Mouse (Mus musculus) embryonic facial prominence, embryonic 14.5 days (tissue): ENCODE measurements around the gene Zfand3. TPM values are rescaled to one million over a fixed set of nuclear protein-coding genes. Genes with fewer than 3 reads are reported as not detected.

Experiments used
- ATAC-seq: fragments of 200-750 bp; cut with Nextera tagmentation; 2 replicates; pipeline ENCODE4 v1.8.0; 2017; ENCODE audit warnings: low read depth, moderate number of reproducible peaks, moderate TSS enrichment
- DNase-seq: peaks from one replicate; pipeline ENCODE4 v3.0.0-alpha.2; 2015; ENCODE audit warnings: low spot score
- H3K27ac ChIP-seq: fragments of 300-500 bp; sonication (generic); replicated peaks from 2 replicates; pipeline ENCODE4 v1.5.1; 2014; ENCODE audit warnings: low read depth, mild to moderate bottlenecking, low read length, moderate library complexity
- H3K27me3 ChIP-seq: fragments of 300-500 bp; sonication (generic); replicated peaks from 2 replicates; pipeline ENCODE4 v1.6.1; 2014; ENCODE audit warnings: low read length; ENCODE audit not compliant: control insufficient read depth, insufficient read depth
- H3K36me3 ChIP-seq: fragments of 300-500 bp; sonication (generic); 2 replicates; pipeline ENCODE4 v1.6.1; 2014; ENCODE audit warnings: low read length, mixed read lengths; ENCODE audit not compliant: control insufficient read depth, insufficient read depth
- H3K4me1 ChIP-seq: fragments of 300-500 bp; sonication (generic); 2 replicates; pipeline ENCODE4 v1.6.1; 2014; ENCODE audit warnings: antibody characterized with exemption, low read length; ENCODE audit not compliant: control insufficient read depth, insufficient read depth
- H3K4me2 ChIP-seq: fragments of 300-500 bp; sonication (generic); 2 replicates; pipeline ENCODE4 v1.6.1; 2014; ENCODE audit warnings: low read depth, mild to moderate bottlenecking, low read length, moderate library complexity, mixed read lengths
- H3K4me3 ChIP-seq: fragments of 300-500 bp; sonication (generic); 2 replicates; pipeline ENCODE4 v1.5.1; 2014; ENCODE audit warnings: low read depth, mild to moderate bottlenecking, low read length
- H3K9ac ChIP-seq: fragments of 300-500 bp; sonication (generic); 2 replicates; pipeline ENCODE4 v1.6.1; 2014; ENCODE audit warnings: low read depth, mild to moderate bottlenecking, low read length, moderate library complexity, mixed read lengths
- H3K9me3 ChIP-seq: fragments of 300-500 bp; sonication (generic); 2 replicates; pipeline ENCODE4 v1.6.1; 2016; ENCODE audit warnings: low read length; ENCODE audit not compliant: control insufficient read depth
- WGBS: fragments of 180-500 bp; shearing (Covaris S2); extraction: QIAGEN DNeasy Blood & Tissue Kit; methylation state at CpG from one replicate; pipeline ENCODE4 v1.1.7; 2014; 5-methylcytosine and 5-hydroxymethylcytosine counted together
- polyA plus RNA-seq: library from polyadenylated mRNA; unstranded; fragments of >200 nt; fragmentation: Nextera tagmentation; extraction: Ambion mirVana; gene quantifications from 2 replicates; pipeline ENCODE4 v1.2.1, GENCODE M21; 2014

Gene Zfand3
- polyA plus RNA-seq, 1 experiment from 2014 or later, result 41.0 TPM

DNA sequence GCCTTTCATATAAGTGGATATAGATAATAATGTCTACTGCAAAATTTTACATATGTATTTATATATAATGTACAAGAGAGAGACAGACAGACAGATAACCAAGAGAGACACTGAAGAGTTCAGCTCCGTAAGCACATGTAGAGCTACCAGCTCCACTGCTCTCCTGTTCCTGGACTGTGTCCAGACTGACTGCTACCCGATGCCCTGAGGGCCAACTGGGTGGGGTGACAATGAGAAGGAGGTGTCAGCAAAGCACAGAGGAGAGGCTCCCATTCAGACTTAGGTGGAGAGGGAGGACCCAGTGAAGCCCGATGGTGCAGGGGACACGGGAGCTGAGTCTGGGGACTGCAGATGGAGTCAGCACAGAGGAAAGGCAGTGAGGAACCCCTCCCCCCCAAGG, 25.5 kb upstream of the Zfand3 start:
- ATAC-seq (no peak), DNase-seq (no peak)
- H3K9me3 ChIP-seq, result peaks cover 5% of the 10 kb centered on the region; the same call in 1 of the 2 replicates
- H3K27me3 ChIP-seq, result no peaks in the 10 kb centered on the region
- no peak overlapping the region for H3K9ac ChIP-seq
- H3K4me1 ChIP-seq, result peaks cover 2% of the 10 kb centered on the region; the same call in 1 of the 2 replicates
- no peak overlapping the region for H3K27ac ChIP-seq
- WGBS, result 57% methylated on average over 4 of the region's 4 CpGs
- H3K4me2 ChIP-seq, result no peak overlapping the region
- no peak overlapping the region for H3K4me3 ChIP-seq
- H3K36me3 ChIP-seq, result no peaks in the 10 kb centered on the region

GRCm38 (mm10) chr17:29979841-29980240, 24.7 kb upstream of the Zfand3 start:
- H3K4me1 ChIP-seq, result peaks cover 2% of the 10 kb centered on the region; the same call in 1 of the 2 replicates
- DNase-seq (peak; percentile 77), ATAC-seq (peak; percentile 67; the same call in 1 of the 2 replicates)
- no peak overlapping the region for H3K4me2 ChIP-seq
- 54% methylated on average over 7 of the region's 7 CpGs for WGBS
- no peaks in the 10 kb centered on the region for H3K27me3 ChIP-seq
- no peak overlapping the region for H3K9ac ChIP-seq
- no peak overlapping the region for H3K27ac ChIP-seq
- no peak overlapping the region for H3K4me3 ChIP-seq
- H3K9me3 ChIP-seq, result peaks cover 5% of the 10 kb centered on the region; the same call in 1 of the 2 replicates
- H3K36me3 ChIP-seq, result no peaks in the 10 kb centered on the region

DNA sequence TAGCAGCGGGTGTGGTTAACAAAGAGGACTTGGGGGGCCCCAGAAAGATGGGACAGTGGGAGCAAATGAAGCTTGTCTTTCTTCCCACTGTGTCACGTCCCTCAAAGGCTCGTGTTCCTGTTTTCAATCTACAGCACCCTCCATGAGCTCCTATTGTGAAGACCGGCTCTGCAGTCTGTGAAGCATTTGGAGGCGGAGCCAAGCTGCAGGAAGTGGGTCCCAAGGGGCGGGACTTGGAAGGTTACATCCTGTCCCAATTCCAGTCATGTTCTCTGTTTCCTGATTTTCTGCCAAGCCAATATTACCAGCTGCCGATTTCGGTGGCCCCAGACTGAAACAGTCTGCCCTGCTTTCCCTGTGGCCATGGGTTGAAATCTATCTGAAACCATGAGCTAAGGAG, 23.0 kb upstream of the Zfand3 start:
- Histone ChIP-seq H3K27me3 (no peaks in the 10 kb centered on the region), H3K4me1 (peaks cover 2% of the 10 kb centered on the region), H3K36me3 (no peaks in the 10 kb centered on the region), H3K27ac (no peak overlapping the region), H3K9me3 (peaks cover 5% of the 10 kb centered on the region; the same call in 1 of the 2 replicates), H3K9ac (no peak overlapping the region), H3K4me2 (no peak overlapping the region), H3K4me3 (no peak overlapping the region)
- WGBS, result 71% methylated on average over 8 of the region's 8 CpGs
- DNase-seq (no peak), ATAC-seq (no peak)

GRCm38 (mm10) chr17:29983190-29983589, 21.3 kb upstream of the Zfand3 start:
- H3K9me3 ChIP-seq, result peaks cover 5% of the 10 kb centered on the region; the same call in 1 of the 2 replicates
- H3K27ac ChIP-seq, result no peak overlapping the region
- H3K4me1 ChIP-seq, result peaks cover 2% of the 10 kb centered on the region
- no peak overlapping the region for H3K4me2 ChIP-seq
- H3K9ac ChIP-seq, result no peak overlapping the region
- H3K27me3 ChIP-seq, result no peaks in the 10 kb centered on the region
- no peaks in the 10 kb centered on the region for H3K36me3 ChIP-seq
- ATAC-seq (no peak), DNase-seq (no peak)
- 82% methylated on average over 5 of the region's 5 CpGs for WGBS
- no peak overlapping the region for H3K4me3 ChIP-seq

GRCm38 (mm10) chr17:29984931-29985330, 19.6 kb upstream of the Zfand3 start:
- DNase-seq, result no peak
- no peaks in the 10 kb centered on the region for H3K36me3 ChIP-seq
- ATAC-seq, result no peak
- no peak overlapping the region for H3K27ac ChIP-seq
- 74% methylated on average over 7 of the region's 7 CpGs for WGBS
- no peaks in the 10 kb centered on the region; the same call in 1 of the 2 replicates for H3K4me1 ChIP-seq
- no peaks in the 10 kb centered on the region for H3K27me3 ChIP-seq
- H3K9ac ChIP-seq, result no peak overlapping the region
- H3K9me3 ChIP-seq, result peaks cover 5% of the 10 kb centered on the region; the same call in 1 of the 2 replicates
- H3K4me3 ChIP-seq, result no peak overlapping the region
- no peak overlapping the region for H3K4me2 ChIP-seq

- no peaks in the 10 kb centered on the region for H3K36me3 ChIP-seq
- no peaks in the 10 kb centered on the region; the same call in 1 of the 2 replicates for H3K4me1 ChIP-seq
- no peaks in the 10 kb centered on the region for H3K27me3 ChIP-seq
- no peak overlapping the region for H3K4me3 ChIP-seq
- H3K9me3 ChIP-seq, result peaks cover 5% of the 10 kb centered on the region; the same call in 1 of the 2 replicates
- no peak overlapping the region for H3K27ac ChIP-seq
- WGBS, result 17% methylated on average over 3 of the region's 3 CpGs
- no peak overlapping the region for H3K4me2 ChIP-seq
- no peak overlapping the region for H3K9ac ChIP-seq
- ATAC-seq (no peak), DNase-seq (peak; percentile 43)
Measured at GRCm38 (mm10) chr17:29985534-29985933, 19.0 kb upstream of the Zfand3 start.

DNA sequence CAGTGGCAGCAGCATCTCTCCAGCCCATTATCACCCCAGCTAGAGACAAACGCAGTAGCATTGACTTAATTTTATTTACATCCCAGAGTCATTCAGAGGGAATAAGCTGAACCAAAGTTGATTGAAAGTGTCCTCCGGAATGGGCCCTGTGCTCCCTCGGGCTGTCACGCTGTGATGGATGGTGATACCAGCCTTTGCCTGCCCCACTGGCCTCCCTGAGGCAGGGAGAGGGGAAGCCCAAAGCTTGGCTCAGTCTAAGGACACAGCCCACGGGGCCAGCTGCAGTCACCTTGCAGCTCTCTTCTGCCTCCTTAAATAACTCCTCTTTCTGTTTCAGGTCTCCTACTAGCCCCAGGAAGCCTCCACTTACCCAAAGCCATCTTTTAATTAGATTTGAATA, 16.4 kb upstream of the Zfand3 start:
- H3K4me2 ChIP-seq, result no peak overlapping the region
- H3K4me1 ChIP-seq, result no peaks in the 10 kb centered on the region; the same call in 1 of the 2 replicates
- DNase-seq (no peak), ATAC-seq (no peak)
- no peaks in the 10 kb centered on the region for H3K9me3 ChIP-seq
- H3K9ac ChIP-seq, result no peak overlapping the region
- 61% methylated on average over 5 of the region's 5 CpGs for WGBS
- no peaks in the 10 kb centered on the region for H3K36me3 ChIP-seq
- no peaks in the 10 kb centered on the region for H3K27me3 ChIP-seq
- H3K4me3 ChIP-seq, result no peak overlapping the region
- H3K27ac ChIP-seq, result no peak overlapping the region

DNA sequence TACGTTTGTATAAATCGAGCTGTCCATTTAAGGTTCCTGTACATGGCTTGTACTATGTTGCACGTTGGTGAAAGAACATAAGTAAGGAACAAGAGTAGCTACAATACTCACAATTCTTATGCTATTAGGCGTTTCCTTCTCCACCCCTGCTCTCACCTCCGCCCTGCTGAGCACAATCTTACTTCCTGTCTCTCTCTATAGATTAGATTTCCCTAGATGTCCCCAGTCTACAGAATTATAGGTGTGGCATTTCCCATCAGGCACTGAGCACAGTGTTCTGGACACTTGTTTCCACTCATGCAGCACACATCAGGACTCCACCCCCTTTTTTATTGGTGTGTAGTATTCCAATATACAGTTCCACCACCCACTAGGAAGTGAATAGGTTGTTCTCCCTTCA, 14.9 kb upstream of the Zfand3 start:
- Histone ChIP-seq H3K9me3 (no peaks in the 10 kb centered on the region), H3K27me3 (no peaks in the 10 kb centered on the region), H3K27ac (no peak overlapping the region), H3K4me2 (no peak overlapping the region), H3K36me3 (no peaks in the 10 kb centered on the region), H3K9ac (no peak overlapping the region), H3K4me3 (no peak overlapping the region), H3K4me1 (no peaks in the 10 kb centered on the region; the same call in 1 of the 2 replicates)
- ATAC-seq (no peak), DNase-seq (no peak)
- 86% methylated on average over 5 of the region's 5 CpGs for WGBS

DNA sequence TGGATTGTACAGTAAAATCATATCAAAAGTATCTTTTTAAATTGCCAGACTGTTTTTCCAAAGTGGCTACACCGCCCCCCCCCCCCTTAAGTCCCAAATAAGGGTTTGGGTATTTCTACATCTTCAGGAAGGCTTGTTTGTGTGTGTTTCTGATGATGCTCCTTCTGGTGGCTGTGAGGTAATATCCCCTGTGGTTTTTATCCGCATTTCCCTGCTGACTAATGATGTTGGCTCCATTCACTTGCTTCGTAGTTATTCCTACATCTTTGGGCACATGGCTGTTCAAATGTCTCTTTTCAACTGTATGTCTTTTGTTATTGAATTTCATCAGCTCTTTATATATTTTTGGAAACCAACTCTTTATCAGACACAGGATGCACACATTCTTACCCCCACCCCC, 14.4 kb upstream of the Zfand3 start:
- 85% methylated on average over 3 of the region's 3 CpGs for WGBS
- Histone ChIP-seq H3K9me3 (no peaks in the 10 kb centered on the region), H3K27ac (no peak overlapping the region), H3K4me2 (no peak overlapping the region), H3K9ac (no peak overlapping the region), H3K4me1 (no peaks in the 10 kb centered on the region; the same call in 1 of the 2 replicates), H3K27me3 (no peaks in the 10 kb centered on the region), H3K36me3 (no peaks in the 10 kb centered on the region), H3K4me3 (no peak overlapping the region)
- no peak for ATAC-seq
- no peak for DNase-seq
